Mouse (Mus musculus): ENCODE data around the gene Gm12800. TPM values are rescaled to one million over a fixed set of nuclear protein-coding genes. Genes with fewer than 3 reads are reported as not detected.
"Not testable (repeated sequence)": the region's sequence is repeated elsewhere in the genome, so short reads cannot be mapped to it uniquely, and the experiment has no call there.

Gm12800 gene
- not detected in 2 replicates for polyA plus RNA-seq (2014; fragmentation: Nextera tagmentation; extraction: Ambion mirVana)

- 94% methylated on average over 1 of the region's 2 CpGs for WGBS
- H3K4me1 ChIP-seq (ENCODE audit: control insufficient read depth, insufficient read depth, low read length); H3K27me3 ChIP-seq (ENCODE audit: control insufficient read depth, insufficient read depth, low read length); ATAC-seq (replicated peaks; ENCODE audit: insufficient number of reproducible peaks, low FRiP score, low TSS enrichment, low read depth); H3K4me3 ChIP-seq (ENCODE audit: low read depth, low read length); H3K27ac ChIP-seq (replicated peaks; ENCODE audit: low read depth, low read length); H3K36me3 ChIP-seq (replicated peaks; ENCODE audit: control insufficient read depth, insufficient read depth, low read depth, low read length); H3K9me3 ChIP-seq (replicated peaks; ENCODE audit: control insufficient read depth, low read length); DNase-seq (ENCODE audit: low spot score); H3K9ac ChIP-seq (replicated peaks; ENCODE audit: low read length); H3K4me2 ChIP-seq (ENCODE audit: low read depth, low read length): not testable (repeated sequence)
Measured at GRCm38 (mm10) chr4:101908821-101909220, at the start of gene Gm12800. Gene Gm12800 (plus strand): TSS chr4:101909121.

GRCm38 (mm10) chr4:101860873-101861272 lies 48.0 kb upstream of the Gm12800 start:
- Histone ChIP-seq H3K27me3 (ENCODE audit: control insufficient read depth, insufficient read depth, low read length) (no peaks in the 10 kb centered on the region), H3K9ac (replicated peaks; ENCODE audit: low read length) (no peak overlapping the region), H3K9me3 (replicated peaks; ENCODE audit: control insufficient read depth, low read length) (no peaks in the 10 kb centered on the region), H3K4me1 (ENCODE audit: control insufficient read depth, insufficient read depth, low read length) (no peaks in the 10 kb centered on the region), H3K4me2 (ENCODE audit: low read depth, low read length) (no peak overlapping the region), H3K27ac (replicated peaks; ENCODE audit: low read depth, low read length) (no peak overlapping the region), H3K36me3 (replicated peaks; ENCODE audit: control insufficient read depth, insufficient read depth, low read depth, low read length) (no peaks in the 10 kb centered on the region), H3K4me3 (ENCODE audit: low read depth, low read length) (no peak overlapping the region)
- WGBS = 51% methylated on average over 6 of the region's 6 CpGs
- DNase-seq (ENCODE audit: low spot score) (peak; percentile 61), ATAC-seq (replicated peaks; ENCODE audit: insufficient number of reproducible peaks, low FRiP score, low TSS enrichment, low read depth) (no peak)

- H3K4me2 ChIP-seq (ENCODE audit: low read depth, low read length) = no peak overlapping the region
- H3K27me3 ChIP-seq (ENCODE audit: control insufficient read depth, insufficient read depth, low read length) = no peaks in the 10 kb centered on the region
- no peak overlapping the region for H3K9ac ChIP-seq (replicated peaks; ENCODE audit: low read length)
- no peaks in the 10 kb centered on the region for H3K9me3 ChIP-seq (replicated peaks; ENCODE audit: control insufficient read depth, low read length)
- DNase-seq (ENCODE audit: low spot score) (no peak), ATAC-seq (replicated peaks; ENCODE audit: insufficient number of reproducible peaks, low FRiP score, low TSS enrichment, low read depth) (no peak)
- WGBS = 86% methylated on average over 6 of the region's 6 CpGs
- no peaks in the 10 kb centered on the region for H3K36me3 ChIP-seq (replicated peaks; ENCODE audit: control insufficient read depth, insufficient read depth, low read depth, low read length)
- H3K4me1 ChIP-seq (ENCODE audit: control insufficient read depth, insufficient read depth, low read length) = no peaks in the 10 kb centered on the region
- no peak overlapping the region for H3K4me3 ChIP-seq (ENCODE audit: low read depth, low read length)
- H3K27ac ChIP-seq (replicated peaks; ENCODE audit: low read depth, low read length) = no peak overlapping the region
Measured at GRCm38 (mm10) chr4:101862289-101862688, 46.6 kb upstream of the Gm12800 start.

DNA sequence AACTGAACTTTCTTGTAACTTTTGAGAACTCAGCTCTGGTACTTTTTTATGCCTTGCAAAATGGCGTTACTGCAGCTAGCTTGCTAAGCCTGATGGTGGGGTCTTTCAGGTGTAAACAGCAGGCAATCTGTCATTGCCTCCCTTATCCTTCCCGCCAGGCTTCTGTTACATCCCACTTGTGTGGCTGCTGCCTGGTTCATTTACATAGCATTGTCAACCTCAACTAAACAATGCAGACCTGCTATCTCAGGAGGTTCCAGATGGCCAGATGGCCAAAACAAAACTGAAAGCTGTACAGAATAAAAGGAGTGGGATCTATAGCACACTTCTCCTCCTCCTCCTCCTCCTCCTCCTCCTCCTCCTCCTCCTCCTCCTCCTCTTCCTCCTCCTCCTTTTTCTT lies 36.9 kb upstream of the Gm12800 start:
- WGBS = 95% methylated on average over 2 of the region's 2 CpGs
- H3K36me3 ChIP-seq (replicated peaks; ENCODE audit: control insufficient read depth, insufficient read depth, low read depth, low read length); H3K9ac ChIP-seq (replicated peaks; ENCODE audit: low read length); ATAC-seq (replicated peaks; ENCODE audit: insufficient number of reproducible peaks, low FRiP score, low TSS enrichment, low read depth); DNase-seq (ENCODE audit: low spot score); H3K4me3 ChIP-seq (ENCODE audit: low read depth, low read length); H3K27me3 ChIP-seq (ENCODE audit: control insufficient read depth, insufficient read depth, low read length); H3K4me2 ChIP-seq (ENCODE audit: low read depth, low read length); H3K4me1 ChIP-seq (ENCODE audit: control insufficient read depth, insufficient read depth, low read length); H3K27ac ChIP-seq (replicated peaks; ENCODE audit: low read depth, low read length); H3K9me3 ChIP-seq (replicated peaks; ENCODE audit: control insufficient read depth, low read length): not testable (repeated sequence)

GRCm38 (mm10) chr4:101875687-101876086 lies 33.2 kb upstream of the Gm12800 start:
- H3K27ac ChIP-seq (replicated peaks; ENCODE audit: low read depth, low read length); H3K4me3 ChIP-seq (ENCODE audit: low read depth, low read length); H3K9me3 ChIP-seq (replicated peaks; ENCODE audit: control insufficient read depth, low read length); H3K4me2 ChIP-seq (ENCODE audit: low read depth, low read length); H3K36me3 ChIP-seq (replicated peaks; ENCODE audit: control insufficient read depth, insufficient read depth, low read depth, low read length); H3K27me3 ChIP-seq (ENCODE audit: control insufficient read depth, insufficient read depth, low read length); H3K4me1 ChIP-seq (ENCODE audit: control insufficient read depth, insufficient read depth, low read length); ATAC-seq (replicated peaks; ENCODE audit: insufficient number of reproducible peaks, low FRiP score, low TSS enrichment, low read depth); H3K9ac ChIP-seq (replicated peaks; ENCODE audit: low read length); DNase-seq (ENCODE audit: low spot score): not testable (repeated sequence)
- WGBS = 78% methylated on average over 15 of the region's 15 CpGs

- DNase-seq (ENCODE audit: low spot score) (no peak), ATAC-seq (replicated peaks; ENCODE audit: insufficient number of reproducible peaks, low FRiP score, low TSS enrichment, low read depth) (no peak)
- Histone ChIP-seq H3K36me3 (replicated peaks; ENCODE audit: control insufficient read depth, insufficient read depth, low read depth, low read length) (no peaks in the 10 kb centered on the region), H3K9ac (replicated peaks; ENCODE audit: low read length) (no peak overlapping the region), H3K4me1 (ENCODE audit: control insufficient read depth, insufficient read depth, low read length) (no peaks in the 10 kb centered on the region), H3K27ac (replicated peaks; ENCODE audit: low read depth, low read length) (no peak overlapping the region), H3K4me3 (ENCODE audit: low read depth, low read length) (no peak overlapping the region), H3K9me3 (replicated peaks; ENCODE audit: control insufficient read depth, low read length) (no peaks in the 10 kb centered on the region), H3K27me3 (ENCODE audit: control insufficient read depth, insufficient read depth, low read length) (no peaks in the 10 kb centered on the region), H3K4me2 (ENCODE audit: low read depth, low read length) (no peak overlapping the region)
- WGBS = 43% methylated on average over 3 of the region's 3 CpGs
Measured at GRCm38 (mm10) chr4:101883641-101884040, 25.3 kb upstream of the Gm12800 start.

GRCm38 (mm10) chr4:101889377-101889776 lies 19.5 kb upstream of the Gm12800 start:
- no peak for DNase-seq (ENCODE audit: low spot score)
- Histone ChIP-seq H3K36me3 (replicated peaks; ENCODE audit: control insufficient read depth, insufficient read depth, low read depth, low read length) (no peaks in the 10 kb centered on the region), H3K4me3 (ENCODE audit: low read depth, low read length) (no peak overlapping the region), H3K4me1 (ENCODE audit: control insufficient read depth, insufficient read depth, low read length) (no peaks in the 10 kb centered on the region), H3K4me2 (ENCODE audit: low read depth, low read length) (no peak overlapping the region), H3K27me3 (ENCODE audit: control insufficient read depth, insufficient read depth, low read length) (no peaks in the 10 kb centered on the region), H3K27ac (replicated peaks; ENCODE audit: low read depth, low read length) (no peak overlapping the region), H3K9ac (replicated peaks; ENCODE audit: low read length) (no peak overlapping the region), H3K9me3 (replicated peaks; ENCODE audit: control insufficient read depth, low read length) (no peaks in the 10 kb centered on the region)
- no peak for ATAC-seq (replicated peaks; ENCODE audit: insufficient number of reproducible peaks, low FRiP score, low TSS enrichment, low read depth)

DNA sequence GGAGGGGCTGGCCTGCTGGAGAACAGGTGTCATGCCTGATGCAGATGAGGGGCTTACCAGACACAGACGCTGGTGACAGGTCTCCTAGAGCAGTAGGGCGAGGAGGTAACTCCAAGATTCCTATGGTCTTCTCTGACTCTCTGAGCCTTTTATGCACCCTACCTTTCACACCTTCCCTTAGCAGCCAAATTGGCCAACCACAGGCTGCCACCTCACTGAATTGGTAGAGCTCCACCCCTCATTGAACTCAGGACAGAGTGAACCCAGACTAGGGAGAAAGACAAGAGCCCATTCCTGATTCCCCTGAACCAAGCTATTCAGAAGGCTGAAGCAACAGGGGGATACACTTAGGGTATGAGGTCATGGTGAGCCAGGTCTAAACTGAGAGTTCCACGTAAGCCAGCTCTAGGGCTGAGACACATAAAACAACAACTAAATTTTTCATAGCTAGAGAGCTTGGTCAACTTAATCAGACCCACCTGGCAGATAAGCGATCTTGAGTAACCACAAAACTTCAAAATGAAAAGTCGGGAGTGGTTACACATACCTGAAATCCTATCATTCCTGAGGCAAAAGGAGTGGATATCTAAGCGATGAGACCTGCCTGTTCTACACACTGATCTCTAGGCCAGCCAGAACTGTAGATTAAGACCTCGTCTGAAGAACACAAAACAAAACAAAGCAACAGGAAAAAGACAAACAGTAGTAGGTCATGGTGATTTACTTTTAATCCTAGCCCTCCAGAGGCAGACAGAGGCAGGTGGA lies 15.1 kb upstream of the Gm12800 start, which contains the start of gene C130073F10Rik:
TSS of gene C130073F10Rik (minus strand) at position 134 of the 765 bp plus-strand sequence.
- no peaks in the 10 kb centered on the region for H3K36me3 ChIP-seq (replicated peaks; ENCODE audit: control insufficient read depth, insufficient read depth, low read depth, low read length)
- no peak within 1 kb of the TSS for H3K4me2 ChIP-seq (ENCODE audit: low read depth, low read length)
- no peak within 1 kb of the TSS for H3K4me3 ChIP-seq (ENCODE audit: low read depth, low read length)
- WGBS = 81% methylated on average over 7 of the region's 7 CpGs
- ATAC-seq (replicated peaks; ENCODE audit: insufficient number of reproducible peaks, low FRiP score, low TSS enrichment, low read depth) (no peak), DNase-seq (ENCODE audit: low spot score) (no peak)
- no peak within 1 kb of the TSS for H3K9ac ChIP-seq (replicated peaks; ENCODE audit: low read length)
- H3K27me3 ChIP-seq (ENCODE audit: control insufficient read depth, insufficient read depth, low read length) = no peaks in the 10 kb centered on the region
- H3K9me3 ChIP-seq (replicated peaks; ENCODE audit: control insufficient read depth, low read length) = no peaks in the 10 kb centered on the region
- no peaks in the 10 kb centered on the region for H3K4me1 ChIP-seq (ENCODE audit: control insufficient read depth, insufficient read depth, low read length)
- no peak within 1 kb of the TSS for H3K27ac ChIP-seq (replicated peaks; ENCODE audit: low read depth, low read length)

Measured in embryonic facial prominence, embryonic 11.5 days (tissue).